Mouse (Mus musculus) adrenal gland, postnatal 36 days (tissue): Measurements from ENCODE around the gene Supv3l1. TPM values are rescaled to one million over a fixed set of nuclear protein-coding genes. Genes with fewer than 3 reads are reported as not detected.

Source experiments
- DNase-seq, 2 experiments: peaks; one replicate each; pipeline ENCODE4 v3.0.0; 2021; ENCODE audit warnings: mixed read lengths in 1 of 2
- total RNA-seq, 2 experiments: library from RNA; stranded (reverse); gene quantifications; 2 replicates each; pipeline ENCODE4 v1.2.3; 2021

Gene Supv3l1
- total RNA-seq, 2 experiments from 2014 or later = 28.9 to 34.1 TPM

DNA sequence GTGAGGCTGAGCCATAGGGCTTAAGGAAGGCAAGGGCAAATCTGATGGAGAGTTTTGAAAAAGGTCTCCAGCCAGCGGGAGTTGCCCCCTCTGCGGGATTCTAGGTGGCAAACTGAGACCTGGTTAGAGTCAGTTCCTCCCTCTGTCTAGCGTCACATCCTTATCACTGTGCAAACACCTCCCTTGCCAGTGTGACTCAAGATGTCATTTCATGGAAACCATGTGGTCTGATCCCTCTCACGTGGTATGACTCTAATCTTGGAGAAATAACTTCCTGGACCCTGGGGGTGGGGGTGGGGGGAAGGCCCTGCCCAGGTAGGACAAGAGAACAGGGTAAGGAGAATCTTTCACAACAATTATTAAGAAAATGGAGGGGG is 35.9 kb downstream of the Supv3l1 start:
- DNase-seq = no peak

- DNase-seq = no peak
Measured at GRCm38 (mm10) chr10:62412906-62413605, 36.5 kb downstream of the Supv3l1 start.

DNA sequence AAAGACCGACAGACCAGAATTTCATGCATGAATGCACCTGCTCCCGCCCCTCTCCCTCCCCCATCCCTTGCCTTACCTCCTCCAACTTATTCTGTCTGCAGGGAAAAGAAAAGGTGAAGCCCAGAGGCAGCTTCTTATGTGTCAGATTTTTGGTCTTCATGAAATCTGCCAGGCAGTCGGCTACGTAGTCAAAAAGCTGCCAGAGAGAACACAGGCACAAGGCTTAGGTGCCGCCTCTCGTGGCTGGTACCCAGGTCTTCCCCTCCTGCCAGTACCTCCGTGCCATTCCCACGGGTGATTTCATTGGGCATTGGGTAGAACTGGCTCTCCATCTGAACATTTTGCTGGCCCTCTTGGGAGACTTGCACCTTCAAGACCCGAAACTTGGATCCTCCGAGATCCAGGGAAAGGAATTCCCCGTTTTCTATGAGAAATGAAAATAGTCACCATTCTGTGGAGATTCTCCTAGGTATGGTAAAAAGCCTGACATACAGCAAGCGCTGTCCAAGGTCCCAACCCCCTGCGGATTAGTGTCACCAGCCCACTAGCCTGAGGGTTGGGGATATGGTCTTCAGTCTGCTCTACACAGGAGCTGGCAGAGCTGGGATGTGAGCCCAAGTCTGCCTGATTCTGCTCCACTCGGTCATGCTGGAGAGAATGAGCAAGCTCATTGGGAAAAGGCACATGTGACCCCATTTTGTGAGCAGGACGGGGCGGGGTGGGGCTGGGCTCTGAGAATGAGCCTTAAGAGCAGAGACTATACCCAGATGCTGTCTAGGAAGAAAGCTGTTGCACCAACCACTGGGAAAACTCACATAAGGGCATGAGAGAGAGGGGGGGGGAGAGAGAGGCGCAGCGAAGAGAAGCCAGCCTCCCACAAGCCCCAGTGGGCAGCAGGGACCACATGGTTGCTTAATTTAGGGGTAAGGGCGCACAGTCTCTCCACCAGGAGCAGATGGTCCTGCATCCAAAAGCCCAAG is 37.8 kb downstream of the Supv3l1 start:
- DNase-seq = no peak

DNA sequence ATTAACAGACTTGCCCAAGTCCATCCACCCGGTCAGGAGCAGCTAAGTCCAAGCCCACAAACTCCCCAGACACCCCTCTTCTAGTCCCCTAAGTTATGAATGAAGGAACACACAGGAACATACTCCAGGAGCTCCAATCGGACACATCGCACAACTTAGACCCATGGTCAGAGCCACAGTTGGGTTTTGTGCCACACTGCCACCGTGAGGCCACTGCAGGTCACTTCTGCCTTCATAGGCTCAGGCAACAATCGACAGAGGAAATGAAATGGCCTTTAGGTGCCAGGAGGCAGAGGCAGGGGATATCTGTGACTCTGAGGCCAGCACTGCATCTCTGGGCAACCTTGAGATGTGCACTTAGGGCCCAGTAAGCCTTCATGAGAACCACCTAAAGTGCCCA is 38.6 kb downstream of the Supv3l1 start:
- DNase-seq = peak; percentile 73 to 79

DNA sequence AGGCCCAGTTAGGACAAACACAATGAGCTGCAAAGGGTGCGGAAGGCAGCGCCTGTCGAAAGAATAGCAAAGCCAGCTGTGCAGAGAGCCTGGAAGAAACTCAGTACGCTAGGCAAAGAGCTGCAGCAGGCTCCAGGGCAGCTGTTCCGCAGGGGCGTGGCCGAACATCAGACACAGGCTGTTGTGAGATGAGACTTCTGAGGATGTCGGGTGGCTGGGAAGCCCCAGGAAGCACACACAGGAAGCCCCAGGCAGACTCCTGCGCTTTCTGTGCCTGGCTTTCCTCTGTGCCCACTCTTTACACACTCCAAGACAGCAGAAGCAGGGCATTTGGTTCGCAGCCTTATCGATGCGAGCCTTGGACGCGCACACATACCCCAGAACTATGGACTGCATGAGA is 44.6 kb downstream of the Supv3l1 start:
- DNase-seq = peak in 1 of 2 experiments; percentile 12

DNA sequence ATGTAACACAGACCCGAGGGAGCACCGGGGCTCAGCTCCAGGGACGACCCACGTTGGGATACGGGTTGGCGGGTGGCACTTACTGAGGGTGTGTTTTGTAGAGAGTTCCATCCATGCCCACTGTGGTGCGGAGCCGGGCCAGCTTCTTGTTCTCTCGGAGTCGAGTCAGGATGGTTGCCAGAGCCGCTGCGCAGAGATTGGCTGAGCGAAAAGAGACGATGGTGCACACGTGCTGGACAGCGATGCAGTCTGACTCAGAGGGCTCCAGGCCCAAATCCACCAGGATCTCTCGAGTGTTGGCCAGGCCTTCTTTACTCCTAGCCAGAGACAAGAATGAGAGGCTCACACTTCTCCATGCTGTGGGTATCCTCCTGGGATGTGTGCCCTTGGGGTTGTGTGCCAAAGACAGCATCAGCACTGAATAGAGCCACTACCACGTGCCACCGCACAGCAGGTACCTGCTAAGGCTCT is 47.9 kb downstream of the Supv3l1 start:
- no peak for DNase-seq

DNA sequence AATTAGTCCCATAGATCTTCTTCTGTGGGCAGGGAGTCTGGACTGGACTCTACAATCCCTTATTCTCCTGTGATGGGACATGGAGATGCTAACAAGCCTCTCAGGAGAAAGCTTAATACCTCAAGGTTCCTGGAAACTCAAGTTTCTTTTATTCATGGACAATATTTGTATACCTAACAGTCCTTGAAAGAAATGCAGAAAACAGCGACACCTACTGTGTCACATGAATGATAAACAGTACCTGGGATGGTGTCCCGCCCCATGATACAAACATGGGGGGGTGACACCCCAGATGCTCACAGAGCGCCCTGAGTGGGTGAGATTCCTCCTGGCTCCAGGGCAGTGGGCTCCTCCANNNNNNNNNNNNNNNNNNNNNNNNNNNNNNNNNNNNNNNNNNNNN is 66.5 kb downstream of the Supv3l1 start:
- DNase-seq = no peak

GRCm38 (mm10) chr10:62380936-62381335 is 68.6 kb downstream of the Supv3l1 start:
- no peak for DNase-seq

DNA sequence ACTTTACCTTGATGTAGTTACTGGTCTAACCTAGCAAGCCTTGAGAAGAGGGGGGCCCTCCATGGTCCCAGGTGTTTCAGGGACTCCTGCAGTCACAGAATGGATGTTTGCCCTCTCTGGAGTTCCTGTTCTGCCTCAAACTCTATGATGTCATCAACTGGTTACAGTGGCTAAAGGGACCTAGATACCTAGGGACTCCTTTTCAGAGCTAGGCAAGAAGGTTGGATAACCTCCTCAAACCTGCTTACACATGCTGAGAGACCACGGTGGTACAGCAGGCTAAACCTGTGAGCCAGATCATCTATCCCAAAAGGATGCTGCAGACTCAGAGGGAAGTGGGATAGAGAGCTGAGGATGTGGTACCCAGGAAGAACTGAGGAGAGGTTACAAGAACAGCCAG is 69.7 kb downstream of the Supv3l1 start, which contains the start of gene Hk1:
Hk1 (minus strand) TSS at position 101 of the 400 bp plus-strand sequence.
- DNase-seq = no peak

Other genes with a start within 250 kb of the Supv3l1 start
- gene Tspan15, start 218.5 kb downstream of the Supv3l1 start, total RNA-seq = 10 to 100 TPM; 21.1 to 22.7 TPM
- gene Tacr2, start 197.3 kb downstream of the Supv3l1 start, total RNA-seq = 10 to 100 TPM; 21.9 to 46.0 TPM
- 10 to 100 TPM; 25.3 to 25.9 TPM for gene Hk1, start 69.8 kb downstream of the Supv3l1 start, total RNA-seq
- not detected for gene Hkdc1, start 27.2 kb downstream of the Supv3l1 start, total RNA-seq
- gene 4930507D05Rik, start 249 bp downstream of the Supv3l1 start, total RNA-seq = under 1 TPM; 0.43 to 0.53 TPM
- 10 to 100 TPM; 50.6 to 59.9 TPM for gene Vps26a, start 37.1 kb upstream of the Supv3l1 start, total RNA-seq
- 10 to 100 TPM; 40.5 to 65.4 TPM for gene Srgn, start 77.7 kb upstream of the Supv3l1 start, total RNA-seq
- 10 to 100 TPM; 54.4 to 56.1 TPM for gene Kif1bp, start 128.7 kb upstream of the Supv3l1 start, total RNA-seq
- 10 to 100 TPM; 70.3 to 85.0 TPM for gene Ddx21, start 152.5 kb upstream of the Supv3l1 start, total RNA-seq
- 100 to 1,000 TPM; 121 to 124 TPM for gene Ddx50, start 201.5 kb upstream of the Supv3l1 start, total RNA-seq